Mouse (Mus musculus): Measurements from ENCODE around the gene Zic3. TPM values are rescaled to one million over a fixed set of nuclear protein-coding genes. Genes with fewer than 3 reads are reported as not detected.

The Zic3 gene
- polyA plus RNA-seq, 1 experiment = 33.6 TPM

DNA sequence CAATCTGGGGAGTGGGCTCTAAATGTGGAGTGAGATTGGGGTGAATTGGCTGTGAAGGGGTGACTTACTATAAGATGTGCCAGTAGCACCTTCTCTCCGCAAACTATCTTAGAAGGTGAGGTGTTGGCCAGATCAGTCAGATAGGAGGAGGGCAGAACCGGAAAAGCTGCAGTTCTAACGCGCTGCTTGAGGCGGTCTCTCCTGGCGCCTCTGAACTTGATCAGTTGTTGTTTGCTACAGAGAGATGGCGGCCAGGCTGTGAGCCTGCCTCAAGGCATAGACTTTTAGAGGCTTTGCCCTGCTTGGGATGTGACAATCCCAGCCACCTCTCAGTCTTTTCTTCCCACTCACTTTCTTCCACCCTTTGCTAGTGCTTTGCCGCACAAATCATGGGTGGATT lies 6.4 kb downstream of the Zic3 start:
- peak; percentile 56 for DNase-seq (ENCODE audit: low read depth)
- TF ChIP-seq POLR2A (IDR thresholded peaks at IDR 0.05; ENCODE audit: borderline replicate concordance, extremely low read depth, insufficient read depth, insufficient read length, poor library complexity, severe bottlenecking) (no peak), CTCF (IDR thresholded peaks at IDR 0.05; ENCODE audit: borderline replicate concordance, extremely low read depth, insufficient read depth, insufficient read length) (no peak)

DNA sequence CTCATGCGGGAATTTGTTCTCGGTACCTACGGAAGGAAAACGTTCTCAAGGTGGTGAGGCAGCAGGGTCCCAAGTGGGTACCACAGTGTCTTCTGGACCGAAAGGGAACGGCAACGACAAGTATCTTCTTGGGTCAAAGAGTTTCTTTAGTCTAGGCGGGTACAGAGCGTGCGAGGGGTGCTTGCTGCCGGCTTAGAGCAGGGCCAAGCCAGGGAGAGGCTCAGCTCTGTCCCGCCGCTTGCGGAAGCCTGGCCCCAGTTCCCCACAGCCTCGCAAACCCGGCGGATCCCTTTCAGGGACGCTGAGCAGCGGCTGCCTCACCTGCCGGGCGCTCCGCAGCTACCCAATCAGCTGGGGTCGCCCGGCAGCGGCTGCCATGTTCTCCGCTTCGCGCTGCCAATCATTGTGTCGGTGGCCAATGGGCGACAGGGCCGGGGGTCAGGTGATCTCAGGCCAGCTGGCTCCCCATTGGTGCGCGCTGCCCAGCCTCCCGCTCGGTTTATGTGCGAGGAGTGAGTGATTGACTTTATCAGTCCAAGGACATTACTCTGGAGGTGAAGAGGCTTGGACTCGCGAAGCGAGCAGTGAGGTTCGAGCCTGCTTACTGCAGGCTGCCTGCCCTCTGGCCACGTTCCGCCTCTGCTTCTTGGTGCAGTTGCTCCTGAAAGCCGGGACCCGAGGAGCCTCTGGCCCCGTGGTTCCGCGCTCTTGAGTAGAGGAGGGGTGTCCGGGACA lies 7.8 kb downstream of the Zic3 start:
- TF ChIP-seq POLR2A (IDR thresholded peaks at IDR 0.05; ENCODE audit: borderline replicate concordance, extremely low read depth, insufficient read depth, insufficient read length, poor library complexity, severe bottlenecking) (peak; percentile 11; the same call in 1 of the 2 replicates), CTCF (IDR thresholded peaks at IDR 0.05; ENCODE audit: borderline replicate concordance, extremely low read depth, insufficient read depth, insufficient read length) (no peak)
- peak; percentile 95 for DNase-seq (ENCODE audit: low read depth)

DNA sequence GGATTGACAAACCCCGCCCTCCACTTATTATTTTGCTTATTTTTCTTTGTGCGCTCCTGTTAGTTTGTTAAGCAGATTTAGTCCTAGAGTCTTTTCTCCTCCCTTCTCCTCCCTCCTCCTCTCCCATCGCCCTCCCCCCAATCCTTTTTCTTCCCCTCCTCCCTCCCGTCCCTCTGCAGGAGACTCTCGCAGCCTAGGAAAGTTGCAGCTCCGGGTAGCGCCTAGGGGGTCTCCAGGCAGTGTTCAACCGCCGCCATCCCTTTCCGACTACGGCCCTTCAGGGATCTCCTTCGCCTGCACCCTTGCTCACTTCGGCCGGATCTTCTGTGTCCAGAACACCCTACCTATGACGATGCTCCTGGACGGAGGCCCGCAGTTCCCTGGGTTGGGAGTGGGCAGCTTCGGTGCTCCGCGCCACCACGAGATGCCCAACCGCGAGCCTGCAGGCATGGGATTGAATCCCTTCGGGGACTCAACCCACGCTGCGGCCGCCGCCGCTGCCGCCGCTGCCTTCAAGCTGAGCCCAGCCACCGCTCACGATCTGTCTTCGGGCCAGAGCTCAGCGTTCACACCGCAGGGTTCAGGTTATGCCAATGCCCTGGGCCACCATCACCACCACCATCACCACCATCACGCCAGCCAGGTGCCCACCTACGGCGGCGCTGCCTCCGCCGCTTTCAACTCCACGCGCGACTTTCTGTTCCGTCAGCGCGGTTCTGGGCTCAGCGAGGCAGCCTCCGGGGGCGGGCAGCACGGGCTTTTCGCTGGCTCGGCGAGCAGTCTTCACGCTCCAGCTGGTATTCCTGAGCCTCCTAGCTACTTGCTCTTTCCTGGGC lies 8.6 kb downstream of the Zic3 start:
- TF ChIP-seq POLR2A (IDR thresholded peaks at IDR 0.05; ENCODE audit: borderline replicate concordance, extremely low read depth, insufficient read depth, insufficient read length, poor library complexity, severe bottlenecking) (no peak), CTCF (IDR thresholded peaks at IDR 0.05; ENCODE audit: borderline replicate concordance, extremely low read depth, insufficient read depth, insufficient read length) (no peak)
- peak; percentile 46 for DNase-seq (ENCODE audit: low read depth)

DNA sequence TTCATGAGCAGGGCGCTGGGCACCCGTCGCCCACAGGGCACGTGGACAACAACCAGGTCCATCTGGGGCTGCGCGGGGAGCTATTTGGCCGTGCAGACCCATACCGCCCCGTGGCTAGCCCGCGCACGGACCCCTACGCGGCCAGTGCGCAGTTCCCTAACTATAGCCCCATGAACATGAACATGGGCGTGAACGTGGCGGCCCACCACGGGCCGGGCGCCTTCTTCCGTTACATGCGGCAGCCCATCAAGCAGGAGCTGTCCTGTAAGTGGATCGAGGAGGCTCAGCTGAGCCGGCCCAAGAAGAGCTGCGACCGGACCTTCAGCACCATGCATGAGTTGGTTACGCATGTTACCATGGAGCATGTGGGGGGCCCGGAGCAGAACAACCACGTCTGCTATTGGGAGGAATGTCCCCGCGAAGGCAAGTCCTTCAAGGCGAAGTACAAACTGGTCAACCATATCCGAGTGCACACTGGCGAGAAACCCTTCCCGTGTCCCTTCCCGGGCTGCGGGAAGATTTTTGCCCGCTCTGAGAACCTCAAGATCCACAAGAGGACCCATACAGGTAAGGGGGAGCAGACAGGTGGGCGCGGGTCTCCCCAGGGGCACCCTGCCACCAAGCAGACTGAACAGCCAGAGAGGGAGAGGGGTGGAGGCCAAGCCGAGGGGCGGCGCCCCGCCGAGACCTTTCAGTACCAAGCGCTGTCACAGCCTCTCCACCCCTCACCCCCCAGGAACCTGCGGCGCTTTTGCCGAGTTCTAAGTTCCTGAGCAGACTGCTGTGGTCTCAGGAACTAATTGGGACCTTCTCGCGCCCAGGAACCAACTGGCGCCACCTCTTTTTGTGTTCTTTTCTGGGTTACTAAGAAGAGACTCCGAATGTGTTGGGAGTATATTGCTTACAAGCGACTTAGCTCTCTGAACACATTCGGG lies 9.4 kb downstream of the Zic3 start:
- DNase-seq (ENCODE audit: low read depth) = peak; percentile 49
- TF ChIP-seq CTCF (IDR thresholded peaks at IDR 0.05; ENCODE audit: borderline replicate concordance, extremely low read depth, insufficient read depth, insufficient read length) (no peak), POLR2A (IDR thresholded peaks at IDR 0.05; ENCODE audit: borderline replicate concordance, extremely low read depth, insufficient read depth, insufficient read length, poor library complexity, severe bottlenecking) (no peak)

DNA sequence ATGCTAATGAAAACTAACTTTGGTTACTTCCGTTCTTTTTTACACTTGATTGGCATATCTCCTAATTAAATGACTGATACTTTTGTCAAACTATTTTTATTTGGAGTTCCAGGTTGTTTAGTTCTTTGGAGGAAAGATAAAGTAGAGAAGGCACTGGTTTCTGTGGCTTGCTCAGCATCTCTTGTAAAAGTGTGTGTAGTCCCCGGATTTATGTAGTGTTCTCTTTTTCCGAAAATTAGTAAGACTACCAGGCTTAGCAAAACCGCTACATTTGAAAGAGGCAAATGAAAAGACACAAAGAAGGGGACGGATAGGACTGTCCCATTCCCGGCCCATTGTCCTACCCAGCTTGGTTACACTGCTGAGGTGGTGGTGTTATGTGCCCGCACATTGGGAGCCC lies 10.1 kb downstream of the Zic3 start:
- peak; percentile 24 for DNase-seq (ENCODE audit: low read depth)
- TF ChIP-seq POLR2A (IDR thresholded peaks at IDR 0.05; ENCODE audit: borderline replicate concordance, extremely low read depth, insufficient read depth, insufficient read length, poor library complexity, severe bottlenecking) (no peak), CTCF (IDR thresholded peaks at IDR 0.05; ENCODE audit: borderline replicate concordance, extremely low read depth, insufficient read depth, insufficient read length) (no peak)

DNA sequence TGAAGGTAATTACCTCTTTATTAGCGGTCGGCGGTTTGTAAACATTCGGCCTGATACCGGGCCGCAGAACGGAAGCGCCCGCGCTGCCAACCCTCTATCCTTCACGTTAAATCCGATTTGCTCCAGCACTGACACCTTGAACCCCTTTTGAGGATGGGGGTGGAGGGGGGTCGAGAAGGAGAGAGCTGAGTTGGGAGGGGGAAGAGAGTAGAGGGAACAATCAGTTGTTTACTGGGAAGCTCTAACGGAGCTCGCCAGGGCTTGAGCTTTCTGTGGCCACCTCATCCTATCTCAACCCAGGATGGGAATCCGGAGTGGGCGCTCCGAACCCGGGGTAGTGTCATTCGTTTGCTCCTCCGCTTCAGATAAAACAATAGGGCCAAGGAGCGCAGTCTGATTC lies 11.0 kb downstream of the Zic3 start:
- TF ChIP-seq POLR2A (IDR thresholded peaks at IDR 0.05; ENCODE audit: borderline replicate concordance, extremely low read depth, insufficient read depth, insufficient read length, poor library complexity, severe bottlenecking) (no peak), CTCF (IDR thresholded peaks at IDR 0.05; ENCODE audit: borderline replicate concordance, extremely low read depth, insufficient read depth, insufficient read length) (no peak)
- DNase-seq (ENCODE audit: low read depth) = peak; percentile 34

DNA sequence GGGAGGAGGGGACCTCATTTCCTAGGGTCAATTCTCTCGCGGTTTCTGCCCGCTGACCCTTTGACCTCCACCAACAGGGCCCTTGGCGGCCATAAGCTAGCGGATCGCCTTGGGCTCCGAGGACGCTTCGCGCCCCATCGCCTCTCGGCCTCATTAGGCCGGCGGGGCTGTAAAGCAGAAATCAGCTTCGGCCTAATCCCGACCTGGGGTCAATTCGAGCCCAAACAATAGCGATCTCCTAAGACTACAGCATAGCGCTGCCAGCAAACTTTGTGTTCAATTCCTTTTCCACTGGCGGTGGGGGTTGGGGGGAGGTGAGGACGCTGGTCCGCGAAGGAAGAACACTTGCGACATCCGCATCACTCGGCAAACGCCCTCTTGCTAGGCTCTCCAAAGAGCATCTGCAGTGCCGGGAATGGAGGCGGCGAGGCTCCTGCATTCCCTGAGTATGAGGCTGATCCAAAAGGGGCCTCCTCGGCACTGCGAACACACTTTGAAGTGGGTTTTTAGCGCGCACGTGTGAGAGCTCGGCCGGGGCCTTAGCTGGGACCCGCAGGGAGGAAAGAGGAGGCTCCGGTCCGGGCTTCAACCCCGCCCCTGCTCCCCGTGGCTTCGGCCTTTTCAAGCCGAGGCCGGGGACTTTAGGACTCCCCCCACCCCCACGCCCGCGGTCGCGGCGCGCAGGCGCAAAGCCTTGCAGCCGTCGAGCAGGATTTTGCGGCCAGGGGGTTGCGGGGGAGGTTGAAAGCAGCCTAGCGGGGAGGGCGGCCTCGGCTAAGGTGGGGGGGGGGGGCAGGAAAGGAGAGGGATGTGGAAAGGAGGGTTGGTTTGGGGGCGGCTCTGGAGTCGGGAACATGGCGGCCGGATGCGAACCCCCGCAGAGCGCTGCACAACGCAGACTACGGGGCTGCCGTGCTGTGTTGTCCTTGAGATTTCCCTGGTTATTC lies 15.8 kb downstream of the Zic3 start:
- peak; percentile 88 for DNase-seq (ENCODE audit: low read depth)
- TF ChIP-seq CTCF (IDR thresholded peaks at IDR 0.05; ENCODE audit: borderline replicate concordance, extremely low read depth, insufficient read depth, insufficient read length) (no peak), POLR2A (IDR thresholded peaks at IDR 0.05; ENCODE audit: borderline replicate concordance, extremely low read depth, insufficient read depth, insufficient read length, poor library complexity, severe bottlenecking) (no peak)

DNA sequence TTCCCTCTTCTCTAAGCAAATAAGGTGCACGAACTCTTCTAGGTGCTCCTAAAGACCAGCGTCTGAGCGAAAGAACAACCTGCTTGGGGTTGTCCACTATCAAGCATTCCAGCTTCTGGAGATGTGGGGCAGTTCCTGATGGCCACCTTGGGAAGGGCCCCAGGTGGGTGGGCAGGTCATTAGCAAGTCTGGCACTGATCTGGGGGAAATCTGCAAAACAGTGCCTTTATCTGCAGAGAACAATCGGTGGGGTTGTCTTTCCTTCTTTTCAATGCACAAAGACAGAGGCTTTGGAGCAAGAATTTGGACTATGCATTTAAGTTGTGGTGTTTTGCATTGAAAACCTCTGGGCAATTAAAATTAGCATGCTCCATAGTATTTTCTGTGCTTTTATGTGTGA lies 17.2 kb downstream of the Zic3 start:
- TF ChIP-seq CTCF (IDR thresholded peaks at IDR 0.05; ENCODE audit: borderline replicate concordance, extremely low read depth, insufficient read depth, insufficient read length) (no peak), POLR2A (IDR thresholded peaks at IDR 0.05; ENCODE audit: borderline replicate concordance, extremely low read depth, insufficient read depth, insufficient read length, poor library complexity, severe bottlenecking) (no peak)
- DNase-seq (ENCODE audit: low read depth) = peak; percentile 16

DNA sequence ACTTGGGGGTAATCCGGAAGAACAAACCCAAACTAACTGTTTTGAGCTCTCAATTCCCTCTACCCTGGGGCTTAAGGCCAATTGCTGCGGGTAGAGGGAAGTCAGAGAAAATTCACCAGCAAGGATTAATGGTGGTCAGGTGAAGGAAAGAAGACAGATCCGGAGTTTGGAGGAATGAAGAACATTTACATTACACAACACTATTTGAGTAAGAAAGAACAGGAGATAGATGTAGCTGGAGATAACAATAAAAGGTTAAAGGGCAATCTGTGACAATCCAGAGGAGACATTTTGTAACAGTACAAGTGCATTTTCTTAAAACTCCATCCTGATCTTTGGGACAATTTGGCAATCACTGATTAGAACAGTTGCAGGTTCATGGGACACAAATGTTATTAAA lies 19.4 kb downstream of the Zic3 start:
- no peak for TF ChIP-seq CTCF (IDR thresholded peaks at IDR 0.05; ENCODE audit: borderline replicate concordance, extremely low read depth, insufficient read depth, insufficient read length)
- TF ChIP-seq POLR2A (IDR thresholded peaks at IDR 0.05; ENCODE audit: borderline replicate concordance, extremely low read depth, insufficient read depth, insufficient read length, poor library complexity, severe bottlenecking) = no peak
- no peak for DNase-seq (ENCODE audit: low read depth)

DNA sequence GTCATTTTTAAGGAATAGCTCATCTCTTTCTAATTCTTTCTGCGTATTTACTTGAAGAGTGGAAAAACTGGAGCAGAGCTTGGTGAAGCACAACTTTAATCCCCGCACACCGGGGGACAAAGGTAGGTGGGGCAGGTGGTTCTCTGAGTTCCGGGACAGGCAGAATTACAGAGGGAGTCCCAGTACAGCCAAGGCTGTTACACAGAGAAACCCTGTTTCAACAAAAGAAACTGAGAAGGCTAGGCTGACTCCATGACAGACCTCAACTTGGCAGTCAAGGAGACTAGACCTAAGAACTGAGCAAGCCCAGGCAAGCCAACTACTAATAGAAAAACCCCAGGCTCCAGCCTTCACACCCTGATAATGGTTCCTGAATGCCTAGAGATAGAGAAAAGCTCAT lies 20.0 kb downstream of the Zic3 start:
- DNase-seq (ENCODE audit: low read depth) = no peak
- TF ChIP-seq CTCF (IDR thresholded peaks at IDR 0.05; ENCODE audit: borderline replicate concordance, extremely low read depth, insufficient read depth, insufficient read length) = no peak
- TF ChIP-seq POLR2A (IDR thresholded peaks at IDR 0.05; ENCODE audit: borderline replicate concordance, extremely low read depth, insufficient read depth, insufficient read length, poor library complexity, severe bottlenecking) = no peak

All from brain, embryonic 14.5 days (tissue).